Mouse (Mus musculus): Measurements from ENCODE around the gene Ostc. TPM values are rescaled to one million over a fixed set of nuclear protein-coding genes. Genes with fewer than 3 reads are reported as not detected.

Ostc gene
- total and polyA plus RNA-seq, 3 experiments = 24.6 to 238 (median 141) TPM

DNA sequence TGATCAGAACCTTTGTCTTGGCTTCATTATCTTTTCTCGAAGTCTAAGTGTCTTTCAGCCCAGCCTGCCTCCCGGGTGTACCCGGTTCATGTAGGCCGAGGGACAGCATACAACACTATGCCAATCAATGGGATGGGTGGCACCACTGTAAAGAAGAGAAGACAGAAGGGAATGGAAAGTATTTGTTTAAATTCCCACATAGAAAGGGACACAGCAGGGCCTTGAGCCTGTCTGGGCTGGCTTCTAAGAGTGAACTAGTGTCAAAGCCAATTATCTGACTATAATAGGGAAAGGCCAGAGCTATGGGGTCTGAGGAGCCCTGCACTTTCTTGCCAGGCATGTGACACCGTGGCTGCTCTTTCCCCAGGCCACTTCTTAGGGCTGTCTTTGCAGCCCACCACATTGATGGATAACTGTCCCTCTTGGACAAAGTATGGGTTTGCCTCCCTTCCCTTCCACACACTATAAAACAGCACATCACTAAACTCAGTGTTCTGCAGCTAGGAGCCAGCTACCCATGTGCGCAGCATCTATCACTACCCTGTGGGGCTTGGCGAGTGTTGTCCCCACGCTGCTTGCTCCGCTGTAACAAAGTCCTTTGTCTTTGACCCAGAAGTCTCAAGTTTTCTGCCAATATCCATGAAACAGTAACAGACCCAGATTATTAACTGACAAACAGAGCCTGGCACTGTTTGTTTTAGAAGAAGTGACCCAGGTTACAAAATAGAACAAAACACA lies 24.8 kb downstream of the Ostc start:
- no peak overlapping the region for H3K4me3 ChIP-seq (ENCODE audit: low read depth, low read length)
- no peaks in the 10 kb centered on the region for H3K4me1 ChIP-seq (ENCODE audit: insufficient read depth, low read depth, low read length)
- DNase-seq (ENCODE audit: low spot score) (no peak), ATAC-seq (ENCODE audit: extremely low read depth, insufficient number of reproducible peaks, low FRiP score, poor library complexity, severe bottlenecking) (no peak)
- no peaks in the 10 kb centered on the region for H3K36me3 ChIP-seq (replicated peaks)
- H3K27me3 ChIP-seq (ENCODE audit: insufficient read depth, low read length) = no peaks in the 10 kb centered on the region
- H3K9me3 ChIP-seq (replicated peaks) = no peaks in the 10 kb centered on the region; the same call in 1 of the 2 replicates
- TF ChIP-seq GATA2 (IDR thresholded peaks at IDR 0.05; ENCODE audit: borderline replicate concordance, low read depth, low read length) (no peak), GATA1 (IDR thresholded peaks at IDR 0.05; ENCODE audit: borderline replicate concordance, low read length) (no peak), CTCF (IDR thresholded peaks at IDR 0.05; ENCODE audit: low read depth, low read length) (no peak), POLR2AphosphoS5 (IDR thresholded peaks at IDR 0.05; ENCODE audit: insufficient replicate concordance, low read depth, low read length) (no peak)

DNA sequence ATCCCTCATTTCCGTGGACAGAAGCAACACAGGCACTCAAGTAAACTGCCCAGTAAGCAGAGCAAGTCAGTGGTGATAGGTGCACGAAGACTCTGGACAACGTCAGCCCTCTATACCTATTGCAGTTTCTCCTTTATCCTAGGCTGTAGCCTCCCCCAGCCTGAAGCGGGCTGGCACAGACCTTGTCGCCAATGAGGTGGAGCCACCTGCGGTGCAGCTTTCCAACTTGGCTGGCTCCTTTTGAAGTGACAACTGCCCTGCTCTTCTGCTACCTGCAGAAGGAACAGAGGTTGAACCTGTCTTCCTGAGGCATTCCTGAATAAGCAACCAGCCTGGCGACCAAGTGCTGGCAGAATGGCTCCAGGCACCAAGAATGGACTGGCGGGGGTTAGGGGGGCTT lies 25.4 kb downstream of the Ostc start:
- H3K36me3 ChIP-seq (replicated peaks) = no peaks in the 10 kb centered on the region
- DNase-seq (ENCODE audit: low spot score) (no peak), ATAC-seq (ENCODE audit: extremely low read depth, insufficient number of reproducible peaks, low FRiP score, poor library complexity, severe bottlenecking) (no peak)
- H3K9me3 ChIP-seq (replicated peaks) = no peaks in the 10 kb centered on the region; the same call in 1 of the 2 replicates
- no peak overlapping the region for H3K4me3 ChIP-seq (ENCODE audit: low read depth, low read length)
- no peaks in the 10 kb centered on the region for H3K27me3 ChIP-seq (ENCODE audit: insufficient read depth, low read length)
- TF ChIP-seq TAL1 (conservative IDR thresholded peaks at IDR 0.05; ENCODE audit: low read depth, low read length) (no peak), GATA1 (IDR thresholded peaks at IDR 0.05; ENCODE audit: borderline replicate concordance, low read length) (no peak), CTCF (IDR thresholded peaks at IDR 0.05; ENCODE audit: low read depth, low read length) (no peak), GATA2 (IDR thresholded peaks at IDR 0.05; ENCODE audit: borderline replicate concordance, low read depth, low read length) (no peak)
- no peaks in the 10 kb centered on the region for H3K4me1 ChIP-seq (ENCODE audit: insufficient read depth, low read depth, low read length)

DNA sequence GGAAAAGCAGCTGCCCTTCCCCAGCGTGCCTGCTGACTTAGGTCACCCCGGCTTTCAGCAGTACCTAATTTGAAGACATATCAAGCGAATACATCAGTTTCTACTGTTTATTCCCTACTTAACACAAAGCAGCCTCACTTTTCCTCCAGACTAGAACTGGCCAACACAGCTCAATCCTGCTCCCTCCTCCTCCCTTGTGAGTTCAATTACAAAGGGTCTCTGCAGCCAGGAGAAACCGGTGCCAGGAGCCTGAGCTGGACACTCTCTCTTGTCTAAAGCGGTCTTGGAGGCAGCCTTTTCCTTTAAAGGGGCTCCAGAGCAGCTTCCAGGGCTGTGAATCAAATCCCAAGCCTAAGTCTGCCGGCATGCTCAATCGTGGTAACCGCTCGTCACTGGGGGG lies 27.1 kb downstream of the Ostc start:
- H3K4me3 ChIP-seq (ENCODE audit: low read depth, low read length) = no peak overlapping the region
- ATAC-seq (ENCODE audit: extremely low read depth, insufficient number of reproducible peaks, low FRiP score, poor library complexity, severe bottlenecking) = no peak
- H3K36me3 ChIP-seq (replicated peaks) = no peaks in the 10 kb centered on the region
- TF ChIP-seq CTCF (IDR thresholded peaks at IDR 0.05; ENCODE audit: low read depth, low read length) (no peak), TAL1 (conservative IDR thresholded peaks at IDR 0.05; ENCODE audit: low read depth, low read length) (no peak), GATA2 (IDR thresholded peaks at IDR 0.05; ENCODE audit: borderline replicate concordance, low read depth, low read length) (no peak), POLR2AphosphoS5 (IDR thresholded peaks at IDR 0.05; ENCODE audit: insufficient replicate concordance, low read depth, low read length) (no peak), GATA1 (IDR thresholded peaks at IDR 0.05; ENCODE audit: borderline replicate concordance, low read length) (no peak)
- no peak for DNase-seq (ENCODE audit: low spot score)
- no peaks in the 10 kb centered on the region; the same call in 1 of the 2 replicates for H3K9me3 ChIP-seq (replicated peaks)
- no peaks in the 10 kb centered on the region for H3K4me1 ChIP-seq (ENCODE audit: insufficient read depth, low read depth, low read length)
- H3K27me3 ChIP-seq (ENCODE audit: insufficient read depth, low read length) = no peaks in the 10 kb centered on the region

- H3K36me3 ChIP-seq (replicated peaks) = no peaks in the 10 kb centered on the region
- H3K9me3 ChIP-seq (replicated peaks) = no peaks in the 10 kb centered on the region; the same call in 1 of the 2 replicates
- TF ChIP-seq GATA1 (IDR thresholded peaks at IDR 0.05; ENCODE audit: borderline replicate concordance, low read length) (no peak), CTCF (IDR thresholded peaks at IDR 0.05; ENCODE audit: low read depth, low read length) (no peak), TAL1 (conservative IDR thresholded peaks at IDR 0.05; ENCODE audit: low read depth, low read length) (no peak), POLR2AphosphoS5 (IDR thresholded peaks at IDR 0.05; ENCODE audit: insufficient replicate concordance, low read depth, low read length) (no peak), GATA2 (IDR thresholded peaks at IDR 0.05; ENCODE audit: borderline replicate concordance, low read depth, low read length) (no peak)
- ATAC-seq (ENCODE audit: extremely low read depth, insufficient number of reproducible peaks, low FRiP score, poor library complexity, severe bottlenecking) (no peak), DNase-seq (ENCODE audit: low spot score) (no peak)
- no peaks in the 10 kb centered on the region for H3K27me3 ChIP-seq (ENCODE audit: insufficient read depth, low read length)
- H3K4me3 ChIP-seq (ENCODE audit: low read depth, low read length) = no peak overlapping the region
- H3K4me1 ChIP-seq (ENCODE audit: insufficient read depth, low read depth, low read length) = no peaks in the 10 kb centered on the region
Observed at GRCm38 (mm10) chr3:130681226-130681625, 28.0 kb downstream of the Ostc start.

DNA sequence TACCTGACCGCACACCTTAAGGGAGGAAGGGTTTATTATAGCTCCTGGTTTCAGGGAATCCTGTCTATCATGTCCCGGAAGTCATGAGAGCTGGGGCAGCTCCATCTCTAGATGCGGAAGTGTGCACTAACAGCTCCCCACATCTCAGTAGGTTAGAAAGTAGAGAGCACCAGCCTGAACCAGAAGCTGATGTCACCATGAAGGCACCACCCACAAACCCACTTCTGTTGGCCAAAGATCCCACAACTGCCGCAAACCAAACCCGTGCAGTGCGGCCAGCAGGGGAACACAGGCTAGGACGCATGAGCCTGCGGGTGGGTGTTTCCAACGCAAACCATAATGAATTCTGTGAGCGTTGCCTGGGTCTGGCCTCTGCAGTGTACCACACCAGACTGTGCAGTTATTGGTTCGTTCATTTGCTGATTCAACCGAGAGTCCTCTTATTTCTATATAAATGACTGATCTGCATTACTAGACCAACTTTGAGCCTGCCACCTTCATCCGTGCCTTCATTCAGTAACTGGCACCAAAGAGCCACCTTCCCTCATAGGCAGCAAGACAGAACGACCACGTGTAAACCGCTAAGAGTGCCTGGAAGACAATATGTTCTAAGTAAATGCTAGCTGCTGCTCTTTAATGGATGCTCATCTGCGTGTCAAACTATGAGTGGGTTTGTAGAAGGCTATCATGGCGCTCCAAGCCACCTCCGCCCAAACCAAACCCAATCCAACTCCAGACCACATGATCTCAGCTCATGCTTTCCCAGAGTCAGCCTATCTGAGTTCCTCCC lies 31.4 kb downstream of the Ostc start:
- no peak overlapping the region for H3K4me3 ChIP-seq (ENCODE audit: low read depth, low read length)
- no peaks in the 10 kb centered on the region; the same call in 1 of the 2 replicates for H3K9me3 ChIP-seq (replicated peaks)
- H3K36me3 ChIP-seq (replicated peaks) = no peaks in the 10 kb centered on the region
- ATAC-seq (ENCODE audit: extremely low read depth, insufficient number of reproducible peaks, low FRiP score, poor library complexity, severe bottlenecking) (no peak), DNase-seq (ENCODE audit: low spot score) (no peak)
- no peaks in the 10 kb centered on the region; the same call in 1 of the 2 replicates for H3K27me3 ChIP-seq (ENCODE audit: insufficient read depth, low read length)
- no peak for TF ChIP-seq CTCF (IDR thresholded peaks at IDR 0.05; ENCODE audit: low read depth, low read length)
- no peak for TF ChIP-seq GATA1 (IDR thresholded peaks at IDR 0.05; ENCODE audit: borderline replicate concordance, low read length)
- no peak for TF ChIP-seq GATA2 (IDR thresholded peaks at IDR 0.05; ENCODE audit: borderline replicate concordance, low read depth, low read length)
- TF ChIP-seq TAL1 (conservative IDR thresholded peaks at IDR 0.05; ENCODE audit: low read depth, low read length) = no peak
- no peak for TF ChIP-seq POLR2AphosphoS5 (IDR thresholded peaks at IDR 0.05; ENCODE audit: insufficient replicate concordance, low read depth, low read length)
- no peaks in the 10 kb centered on the region for H3K4me1 ChIP-seq (ENCODE audit: insufficient read depth, low read depth, low read length)

- DNase-seq (ENCODE audit: low spot score) = no peak
Observed at GRCm38 (mm10) chr3:130671291-130671690, 38.0 kb downstream of the Ostc start.

More at GRCm38 (mm10) chr3:130671291-130671690, 38.0 kb downstream of the Ostc start:
- TF ChIP-seq TAL1 (conservative IDR thresholded peaks at IDR 0.05; ENCODE audit: low read depth, low read length) (no peak), GATA1 (IDR thresholded peaks at IDR 0.05; ENCODE audit: borderline replicate concordance, low read length) (no peak), GATA2 (IDR thresholded peaks at IDR 0.05; ENCODE audit: borderline replicate concordance, low read depth, low read length) (no peak), POLR2AphosphoS5 (IDR thresholded peaks at IDR 0.05; ENCODE audit: insufficient replicate concordance, low read depth, low read length) (no peak), CTCF (IDR thresholded peaks at IDR 0.05; ENCODE audit: low read depth, low read length) (no peak)
- Histone ChIP-seq H3K36me3 (replicated peaks) (no peaks in the 10 kb centered on the region), H3K4me3 (ENCODE audit: low read depth, low read length) (no peak overlapping the region), H3K27me3 (ENCODE audit: insufficient read depth, low read length) (no peaks in the 10 kb centered on the region; the same call in 1 of the 2 replicates), H3K9me3 (replicated peaks) (no peaks in the 10 kb centered on the region), H3K4me1 (ENCODE audit: insufficient read depth, low read depth, low read length) (no peaks in the 10 kb centered on the region)
- ATAC-seq (ENCODE audit: extremely low read depth, insufficient number of reproducible peaks, low FRiP score, poor library complexity, severe bottlenecking) = no peak
